Mouse (Mus musculus): Measurements from ENCODE around the gene Pgm2l1.

Gene Pgm2l1

DNA sequence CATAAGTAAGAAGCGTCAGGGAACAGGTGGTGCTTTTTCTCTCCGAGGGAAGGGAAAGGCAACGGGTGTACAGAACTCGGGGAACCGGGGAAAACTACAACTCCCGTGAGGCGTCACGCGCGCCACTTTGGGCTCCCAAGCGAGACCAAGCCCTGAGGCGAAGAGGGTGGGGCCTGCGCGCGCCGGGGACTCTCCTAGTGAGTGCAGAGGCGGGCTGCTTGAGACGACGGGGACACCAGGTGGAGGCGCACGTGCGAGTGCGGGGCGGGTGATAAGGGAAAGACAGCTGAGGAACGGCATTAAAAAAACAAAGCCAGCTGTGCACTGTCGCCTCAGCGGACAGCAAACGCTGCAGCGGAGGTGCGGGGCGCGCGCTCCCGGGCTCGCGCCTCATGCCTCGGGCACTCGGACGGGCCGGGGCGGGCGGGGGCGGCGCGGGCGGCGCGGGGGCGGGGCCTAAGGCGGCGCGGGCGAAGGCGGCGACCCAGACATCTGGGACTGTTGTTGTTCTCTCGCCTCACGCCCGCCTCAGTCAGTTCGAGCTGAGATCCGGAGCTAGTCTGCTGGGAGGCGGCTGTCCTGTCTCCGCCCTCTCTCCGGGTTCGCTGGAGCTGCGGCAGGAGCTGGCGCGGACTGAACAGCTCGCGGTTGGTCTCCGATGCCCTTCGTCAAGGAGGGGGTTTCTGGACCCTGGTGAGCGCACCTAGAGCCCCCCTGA lies at the start of gene Pgm2l1:
Gene Pgm2l1 (plus strand): TSS at position 237 of the 718 bp plus-strand sequence.
- peak; percentile 92 to 98 for DNase-seq (ENCODE audit: low spot score in 2 of 2)

DNA sequence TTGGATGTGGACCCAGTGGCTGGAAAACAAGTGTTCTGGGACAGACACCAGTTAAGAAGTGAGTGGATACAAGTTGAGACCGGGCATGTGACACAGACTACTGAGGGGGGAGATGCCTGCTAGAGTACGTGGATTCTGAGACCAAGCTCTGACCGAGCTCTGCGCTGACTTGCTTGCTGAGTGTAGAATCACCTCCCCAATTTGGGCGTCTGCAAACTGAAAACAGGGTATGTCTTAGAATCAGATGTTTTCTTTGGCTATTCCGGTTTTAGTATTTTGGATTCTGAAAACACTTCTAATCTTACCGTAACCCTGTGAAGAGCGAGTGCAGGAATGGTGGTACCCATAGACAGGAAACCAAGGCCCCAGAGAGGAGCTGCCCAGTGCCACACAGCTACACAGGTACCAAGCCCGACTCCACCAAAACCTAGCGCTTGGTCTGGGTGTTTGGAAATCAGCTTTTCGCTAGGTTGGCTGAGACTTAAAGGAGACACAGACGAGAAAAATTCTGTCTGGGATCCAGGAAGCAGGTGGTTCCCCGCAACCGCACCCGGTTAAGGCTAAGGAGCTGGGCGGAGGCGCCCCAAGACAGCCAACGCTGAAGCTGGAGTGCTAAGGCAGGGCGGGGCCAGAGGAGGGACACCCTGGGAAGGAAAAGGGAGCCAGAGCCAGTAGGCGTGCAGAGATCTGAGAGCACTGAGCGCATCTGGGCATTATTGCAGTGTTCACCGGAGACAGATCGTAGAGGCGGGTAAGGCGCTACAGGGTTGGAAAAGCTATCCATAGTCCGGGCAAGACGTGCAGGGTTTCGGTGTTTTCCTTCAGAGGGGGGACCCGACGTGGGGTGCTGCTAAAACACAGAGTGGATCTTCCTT lies 48.9 kb upstream of the Pgm2l1 start:
- peak in 1 of 2 experiments; percentile 62 for DNase-seq (ENCODE audit: low spot score in 2 of 2)

DNA sequence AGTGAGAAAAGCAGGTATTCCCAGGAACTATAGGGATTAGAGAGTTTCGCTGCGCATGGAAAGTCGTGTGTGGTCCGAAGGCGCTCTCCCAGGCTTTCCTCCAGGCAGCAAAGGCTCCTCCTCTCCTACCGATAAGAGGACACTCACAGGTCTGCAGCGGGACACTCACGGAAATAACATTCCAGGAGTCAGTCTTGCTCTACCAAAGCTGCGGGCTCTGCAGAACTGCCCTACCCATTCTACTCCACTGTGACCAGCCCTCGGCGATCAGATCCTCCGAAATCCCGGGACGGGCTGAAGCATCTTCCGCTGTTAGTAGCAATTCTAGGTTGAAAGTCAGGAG lies 48.3 kb upstream of the Pgm2l1 start:
- DNase-seq (ENCODE audit: low spot score in 2 of 2) = no peak

DNA sequence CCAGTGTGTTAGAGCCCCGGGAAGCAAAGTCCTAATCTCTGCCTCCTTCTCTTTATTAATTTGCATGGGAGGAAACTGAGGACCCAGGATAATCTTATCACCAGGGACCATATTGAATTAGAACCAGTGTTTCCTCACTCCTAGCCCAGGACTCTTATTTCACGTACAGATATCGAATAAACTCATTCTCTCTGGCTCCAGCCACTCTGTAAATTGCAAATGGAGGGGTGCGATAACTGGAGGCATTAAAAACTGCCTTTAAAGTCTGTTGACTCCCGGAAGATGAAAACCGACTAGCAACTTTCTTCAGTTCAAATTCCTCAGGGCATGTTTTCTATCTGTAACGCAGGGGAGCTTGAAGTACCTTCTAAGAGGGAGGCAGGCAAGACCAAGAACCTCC lies 47.8 kb upstream of the Pgm2l1 start:
- no peak for DNase-seq (ENCODE audit: low spot score in 2 of 2)

DNA sequence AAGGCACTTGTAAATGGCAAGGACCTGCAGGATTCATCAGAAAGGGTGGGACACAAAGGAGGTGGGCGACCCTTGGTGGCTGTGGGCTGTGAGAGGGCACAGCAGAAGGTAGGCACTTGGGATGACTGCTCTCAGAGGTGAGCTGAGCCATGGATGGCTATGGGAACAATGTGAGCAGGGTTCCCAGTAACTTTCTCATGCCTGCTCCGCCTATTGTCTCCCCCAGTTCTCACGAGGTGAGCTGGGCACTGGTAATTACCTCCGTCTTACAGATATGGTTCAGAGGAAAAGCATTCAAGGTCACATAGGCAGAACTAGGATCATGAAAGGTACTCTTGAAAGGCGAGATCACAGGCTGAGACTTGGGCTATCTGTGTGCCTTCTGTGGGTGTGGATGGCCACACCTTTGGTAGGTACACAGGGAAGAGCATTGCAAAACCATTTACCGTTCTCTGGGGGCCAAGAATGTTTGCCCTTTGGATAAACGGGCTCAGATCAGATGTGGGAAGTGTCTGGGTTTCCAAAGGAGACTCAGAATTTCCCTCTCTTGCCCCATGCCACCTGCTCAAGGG lies 47.3 kb upstream of the Pgm2l1 start:
- DNase-seq (ENCODE audit: low spot score in 2 of 2) = no peak

DNA sequence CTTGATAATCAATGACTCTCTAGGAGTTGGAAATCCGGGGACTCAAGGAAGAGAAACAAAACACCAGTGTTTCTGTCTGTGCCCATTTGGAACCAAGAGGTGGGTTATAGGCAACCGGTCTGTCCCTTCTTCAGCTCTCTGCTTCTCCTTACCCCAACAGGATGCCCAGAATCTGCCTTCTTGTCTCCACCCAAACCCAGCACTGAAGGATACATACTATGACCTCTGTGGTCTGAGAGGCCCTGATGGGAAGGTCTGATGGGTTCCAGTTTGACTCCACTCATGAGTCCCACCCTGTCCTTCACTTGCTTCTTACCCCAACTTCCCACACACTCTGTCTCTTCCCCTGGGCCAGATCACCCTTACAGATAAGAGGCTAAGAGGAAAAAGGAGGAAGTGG lies 46.0 kb upstream of the Pgm2l1 start:
- no peak for DNase-seq (ENCODE audit: low spot score in 2 of 2)

DNA sequence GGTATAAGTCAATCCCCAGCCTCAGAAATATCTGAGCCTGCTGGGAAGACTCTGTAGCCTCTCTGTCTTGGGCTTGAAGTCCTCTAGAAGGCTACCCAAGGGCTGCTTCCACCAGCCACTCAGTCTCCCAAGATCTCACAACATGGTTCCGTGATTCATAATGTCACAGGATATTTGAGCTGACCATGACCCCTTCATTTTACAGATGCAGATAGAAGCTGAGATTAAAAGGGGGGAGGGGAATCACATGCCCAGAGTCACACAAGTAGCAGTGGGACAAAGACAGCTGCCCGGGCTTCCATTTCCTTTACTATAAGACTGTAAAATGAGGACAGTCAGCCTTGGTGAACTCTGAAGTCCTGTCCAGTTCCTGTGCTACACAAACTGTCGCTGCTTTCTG lies 45.6 kb upstream of the Pgm2l1 start:
- no peak for DNase-seq (ENCODE audit: low spot score in 2 of 2)

DNA sequence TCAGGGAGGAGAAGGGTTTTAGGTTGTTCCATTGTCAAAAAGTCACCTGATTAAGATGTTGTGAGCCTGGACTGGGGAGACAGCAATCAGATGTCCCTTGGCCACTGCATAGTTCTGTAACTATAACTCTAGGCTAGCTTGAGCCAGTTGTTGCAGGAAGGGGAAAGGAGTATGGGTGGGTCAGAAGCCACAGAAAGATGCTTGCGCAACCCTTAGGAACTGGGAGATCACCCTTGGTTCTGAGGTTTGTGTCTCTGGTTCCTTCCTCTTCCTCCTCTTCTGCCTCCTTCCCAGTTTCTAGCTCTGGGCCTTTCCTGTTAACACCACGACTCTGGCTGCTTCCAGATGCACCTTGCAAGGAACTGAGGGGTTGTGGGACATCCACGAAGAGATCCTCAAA lies 44.8 kb upstream of the Pgm2l1 start:
- no peak for DNase-seq (ENCODE audit: low spot score in 2 of 2)

DNA sequence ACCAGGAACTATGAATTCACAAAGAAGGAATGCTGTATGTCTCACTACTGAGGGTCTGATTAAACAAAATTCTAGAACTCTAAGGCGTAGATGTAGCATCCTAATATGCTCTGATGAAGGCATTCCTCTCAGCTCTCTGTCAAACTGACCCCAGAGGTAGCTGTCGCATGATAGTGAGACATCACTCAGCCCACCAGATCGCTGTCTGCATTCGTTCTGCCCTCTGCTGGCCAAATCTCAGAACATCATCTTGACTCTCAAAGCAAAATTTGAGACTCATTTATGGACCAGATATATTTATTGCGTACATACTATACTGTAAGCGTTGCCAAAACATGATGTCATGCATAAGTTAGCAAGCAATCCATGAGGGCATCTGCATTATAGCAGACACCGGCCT lies 39.6 kb upstream of the Pgm2l1 start:
- DNase-seq (ENCODE audit: low spot score in 2 of 2) = peak in 1 of 2 experiments; percentile 47

DNA sequence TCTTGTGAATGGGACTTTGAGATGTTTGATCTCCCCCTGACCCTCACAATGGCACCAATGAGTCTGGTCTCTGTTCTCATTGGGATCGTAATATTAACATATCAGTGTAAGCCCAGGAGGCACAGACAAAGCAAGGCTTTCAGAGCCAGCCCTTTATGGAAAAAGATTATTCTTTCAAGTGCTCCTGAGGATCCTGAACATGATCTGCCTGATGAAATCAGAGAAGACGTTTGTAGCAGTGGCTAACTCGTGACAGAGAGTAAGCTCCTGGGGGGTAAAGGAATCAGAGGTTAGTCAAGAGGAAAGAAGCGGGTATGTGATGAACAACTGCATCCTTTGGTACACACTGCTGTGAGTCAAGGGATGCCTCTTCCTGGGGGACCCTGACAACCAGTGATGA lies 37.0 kb upstream of the Pgm2l1 start:
- DNase-seq (ENCODE audit: low spot score in 2 of 2) = no peak

DNA sequence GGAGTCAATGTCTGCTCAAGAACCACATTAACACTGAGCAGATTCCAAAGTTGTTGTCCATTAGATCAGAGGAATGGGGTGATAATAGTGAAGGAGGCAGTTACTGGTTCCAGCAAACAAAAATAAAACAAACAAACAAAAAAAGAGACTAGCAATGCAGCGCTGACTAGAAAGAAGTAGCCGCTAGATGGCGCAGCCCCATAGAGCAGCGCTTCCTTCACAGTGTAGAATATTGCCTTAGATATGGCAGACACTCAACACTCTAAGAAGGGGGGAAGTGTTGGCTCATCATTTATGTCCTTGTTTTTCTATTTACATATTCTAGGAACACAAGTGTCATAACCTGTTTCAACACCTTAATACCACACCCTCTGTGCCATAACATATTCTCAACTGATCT lies 36.4 kb upstream of the Pgm2l1 start:
- DNase-seq (ENCODE audit: low spot score in 2 of 2) = peak in 1 of 2 experiments; percentile 66

DNA sequence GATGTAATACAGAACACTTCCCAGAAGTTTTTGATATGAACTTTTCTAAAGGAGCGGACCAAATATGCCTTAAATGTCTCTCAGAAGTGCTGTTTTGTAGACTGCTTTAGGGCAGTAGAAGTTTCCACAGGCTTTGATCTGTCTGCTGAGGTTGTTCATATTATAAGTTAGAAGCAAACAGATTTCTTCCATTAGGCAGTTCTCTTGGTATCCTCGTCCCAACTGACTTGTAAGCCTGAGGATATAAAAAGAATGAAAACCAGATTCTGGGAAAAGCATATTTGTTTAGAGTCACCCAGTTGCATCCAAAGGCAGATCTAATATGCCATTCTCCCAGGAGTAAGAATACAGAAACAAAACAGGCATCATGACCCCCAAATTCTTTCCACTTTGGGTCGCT lies 26.0 kb upstream of the Pgm2l1 start:
- DNase-seq (ENCODE audit: low spot score in 2 of 2) = no peak

DNA sequence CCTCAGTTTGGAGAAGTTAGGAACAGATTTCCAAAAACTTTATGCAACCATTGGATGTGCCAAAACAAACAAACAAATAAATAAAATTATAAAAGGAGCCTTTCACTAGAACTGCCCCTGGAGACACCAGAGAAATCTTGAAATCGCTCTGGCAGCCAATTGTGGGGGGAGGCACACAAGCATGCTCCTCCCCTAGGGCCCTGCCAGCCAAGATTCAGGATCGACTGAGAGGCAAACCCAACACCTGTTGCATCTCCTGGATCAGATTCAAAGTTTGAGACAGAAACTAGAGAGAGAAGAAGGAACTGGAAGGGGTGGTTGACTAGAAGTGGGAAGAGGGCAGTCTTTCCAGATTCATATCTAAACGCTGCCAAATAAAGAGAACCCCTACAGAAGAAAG lies 23.6 kb upstream of the Pgm2l1 start:
- no peak for DNase-seq (ENCODE audit: low spot score in 2 of 2)

DNA sequence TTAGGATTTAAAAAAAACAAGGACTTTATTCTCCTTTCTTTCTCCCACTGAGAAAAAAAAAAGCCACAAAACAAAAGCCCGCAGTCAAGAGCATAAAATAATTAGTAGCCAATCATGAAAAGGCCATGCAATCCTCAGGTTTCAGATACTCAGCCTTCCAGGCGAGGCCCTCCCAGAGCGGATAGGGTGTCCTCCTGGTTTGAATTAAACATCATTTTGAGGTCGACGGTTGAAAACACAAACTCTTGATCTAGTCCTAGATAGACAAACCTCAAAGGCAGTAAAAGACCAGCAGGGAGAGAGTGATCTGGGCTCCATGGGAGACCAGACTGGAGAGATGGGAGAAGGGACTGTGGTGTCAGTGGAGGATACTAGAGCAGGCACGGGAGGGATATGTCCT lies 22.3 kb upstream of the Pgm2l1 start:
- no peak for DNase-seq (ENCODE audit: low spot score in 2 of 2)

DNA sequence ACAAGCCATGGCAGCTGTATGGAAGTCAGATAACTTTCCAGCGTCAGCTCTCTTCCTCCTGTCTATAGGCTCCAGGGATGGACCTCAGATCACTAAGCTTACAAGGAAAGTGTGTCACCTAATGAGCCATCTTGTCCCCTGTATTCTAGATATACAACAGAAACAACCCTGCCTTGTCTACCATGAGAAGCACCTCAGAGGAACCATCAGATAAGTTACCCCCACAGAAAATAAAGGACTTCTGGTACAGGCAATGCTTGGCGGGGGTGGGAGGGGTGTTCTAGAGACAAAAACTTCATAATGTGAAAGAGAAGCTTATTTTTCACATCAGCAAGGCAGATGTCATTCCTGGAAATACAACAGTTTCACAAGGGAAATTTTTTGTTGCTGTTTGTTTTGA lies 21.1 kb upstream of the Pgm2l1 start:
- no peak for DNase-seq (ENCODE audit: low spot score in 2 of 2)

DNA sequence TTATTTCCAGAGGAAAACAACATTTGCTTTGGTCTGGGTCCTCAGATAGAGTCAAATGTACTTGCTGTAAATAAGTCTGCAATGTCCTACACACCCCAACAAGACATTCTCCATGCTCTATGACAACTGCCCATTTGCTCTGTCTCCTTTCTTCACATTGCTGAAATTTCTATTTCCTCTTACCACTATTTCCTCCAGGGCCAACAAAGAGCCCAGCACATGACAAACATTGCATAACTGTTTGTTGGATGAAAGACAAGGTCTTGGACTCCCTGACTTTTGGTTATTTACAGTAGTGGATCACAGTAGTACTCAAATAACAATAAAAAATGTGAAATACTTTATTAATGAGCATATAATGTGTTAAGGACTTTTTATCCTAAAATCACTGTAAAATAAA lies 19.3 kb upstream of the Pgm2l1 start:
- no peak for DNase-seq (ENCODE audit: low spot score in 2 of 2)

DNA sequence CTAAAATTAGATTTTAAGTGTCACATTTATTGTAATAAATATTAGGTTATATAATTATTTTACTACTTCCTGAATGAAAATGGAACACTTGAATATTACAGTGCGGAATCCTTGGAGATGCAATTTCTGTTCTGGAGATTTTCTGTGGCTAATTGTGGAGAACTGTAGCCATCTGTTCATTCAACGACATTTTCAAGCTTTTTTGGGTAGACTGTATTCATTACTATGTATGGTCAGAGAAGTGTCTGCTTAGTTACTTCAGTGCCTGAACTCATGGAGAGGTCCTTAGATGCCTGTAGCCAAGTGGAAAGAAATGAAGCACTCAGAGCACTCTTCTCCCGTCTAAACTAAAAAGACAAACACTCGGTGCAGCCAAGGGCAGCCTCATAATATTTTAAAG lies 12.9 kb upstream of the Pgm2l1 start:
- peak in 1 of 2 experiments; percentile 32 for DNase-seq (ENCODE audit: low spot score in 2 of 2)

DNA sequence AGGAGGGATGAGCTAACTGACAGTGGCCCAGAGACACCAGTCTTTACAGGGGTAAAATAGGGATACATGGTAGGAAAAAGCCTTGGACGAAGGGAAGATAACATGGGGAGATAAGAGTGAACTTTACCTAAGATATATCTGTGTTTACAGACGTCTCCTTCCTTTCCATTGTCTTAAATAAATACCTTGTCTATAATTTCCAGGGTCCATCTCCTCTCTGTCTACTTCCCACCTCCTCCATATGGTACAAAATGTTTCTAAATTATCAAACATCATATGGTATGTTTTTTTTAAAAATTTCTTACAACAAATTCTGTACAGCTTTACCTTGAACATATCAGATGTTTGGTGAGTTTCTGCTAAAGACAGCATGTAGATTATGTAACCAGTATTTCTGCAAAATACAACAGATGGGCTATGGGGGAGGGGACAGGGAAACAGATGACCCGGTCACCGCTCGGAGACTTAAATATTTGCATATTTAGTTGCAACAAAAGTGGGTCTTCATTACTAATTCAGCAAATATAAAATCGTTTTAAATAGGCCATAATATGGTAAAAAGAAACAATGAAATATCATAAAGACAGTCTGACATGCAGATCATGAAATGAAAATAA lies 12.0 kb upstream of the Pgm2l1 start:
- no peak for DNase-seq (ENCODE audit: low spot score in 2 of 2)

DNA sequence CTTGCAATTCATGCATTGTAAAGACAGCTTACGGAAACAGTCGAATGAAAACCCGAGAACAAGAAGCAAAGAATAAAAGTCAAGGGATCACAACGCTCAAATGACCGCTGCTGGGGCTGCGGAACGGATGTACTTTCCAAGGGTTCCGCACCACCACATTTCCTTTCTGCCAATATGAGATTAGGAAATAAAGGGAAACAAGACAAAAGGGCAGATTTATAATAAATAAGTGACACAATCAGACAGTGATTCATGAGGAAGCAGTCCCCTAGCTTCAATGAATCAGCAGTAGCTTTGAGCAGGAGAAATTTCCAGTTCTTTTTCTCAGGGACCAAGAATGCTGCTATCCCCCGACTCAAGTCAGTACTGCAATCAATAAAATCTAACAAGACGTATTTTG lies 11.2 kb upstream of the Pgm2l1 start:
- peak in 1 of 2 experiments; percentile 11 for DNase-seq (ENCODE audit: low spot score in 2 of 2)

DNA sequence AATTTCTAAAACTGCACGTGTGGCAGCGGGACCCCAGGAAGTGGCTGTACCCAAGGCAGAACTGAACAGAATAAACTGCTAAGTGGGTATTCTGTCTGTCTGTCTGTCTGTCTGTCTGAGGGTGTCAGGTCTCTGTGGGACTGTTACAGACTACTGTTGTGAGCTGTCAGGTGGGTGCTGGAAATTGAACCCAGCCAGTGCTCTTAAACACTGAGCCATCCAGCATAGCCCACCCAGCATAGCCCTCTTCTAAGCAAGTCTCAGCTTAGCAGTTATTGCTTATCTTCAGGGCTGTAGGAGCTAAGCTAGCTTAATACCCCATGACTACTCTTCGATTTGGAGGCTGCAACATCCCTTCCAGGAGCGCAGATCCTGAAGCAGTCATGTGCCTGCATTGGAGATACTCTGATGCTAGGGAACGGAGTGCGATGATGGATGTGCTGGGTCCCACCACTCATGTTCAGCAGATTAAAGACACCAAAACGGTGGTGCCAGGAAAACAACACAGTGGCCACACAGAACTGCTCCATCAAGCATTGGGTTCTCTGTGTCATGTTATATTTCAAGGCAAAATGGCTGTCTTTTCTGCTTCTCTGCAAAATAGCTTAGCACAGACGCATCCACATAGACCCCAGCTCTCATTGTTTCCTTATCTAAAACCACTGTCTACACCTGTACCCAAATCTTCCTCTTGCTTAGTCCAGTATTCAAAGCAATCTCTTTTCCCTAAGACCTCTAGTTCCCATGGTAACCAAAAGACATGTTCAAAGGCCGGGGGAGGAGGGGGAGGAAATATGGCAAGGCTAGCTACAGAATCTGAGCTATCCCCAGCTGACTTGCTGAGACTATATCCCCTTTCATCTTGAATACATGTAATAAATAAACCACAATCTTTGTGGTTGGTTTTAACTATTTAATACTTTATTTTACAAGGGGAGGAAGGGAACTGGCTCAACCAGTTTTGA lies 10.3 kb upstream of the Pgm2l1 start:
- peak in 1 of 2 experiments; percentile 31 for DNase-seq (ENCODE audit: low spot score in 2 of 2)

DNA sequence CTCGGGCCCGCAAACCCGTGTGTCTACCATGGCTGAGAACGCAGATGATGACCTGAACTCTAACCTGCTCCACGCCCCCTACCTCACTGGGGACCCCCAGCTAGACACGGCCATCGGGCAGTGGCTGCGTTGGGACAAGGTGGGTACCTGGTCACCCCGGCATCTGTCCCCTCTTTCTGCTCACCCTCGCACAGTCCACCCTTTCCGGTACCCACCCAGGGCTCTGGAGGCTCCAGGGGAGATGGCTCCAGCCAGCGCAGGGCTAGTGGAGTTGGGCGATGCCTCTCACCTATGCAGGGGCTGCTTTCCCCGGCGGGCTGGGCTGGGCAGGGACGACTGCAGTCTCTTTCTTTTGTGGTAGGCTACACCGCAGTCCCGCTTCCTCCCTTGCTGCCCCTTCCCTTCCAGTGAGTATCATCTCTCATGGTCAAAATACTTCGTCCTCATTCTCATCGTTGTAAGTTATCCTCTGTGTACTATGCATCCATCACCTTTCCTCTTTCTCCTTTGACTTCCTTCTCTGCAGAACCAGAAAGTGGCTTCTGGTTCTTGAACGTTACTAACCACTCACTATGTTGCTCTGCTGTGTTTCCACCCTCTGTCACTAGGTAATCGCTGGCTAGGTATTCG lies 817 bp downstream of the Pgm2l1 start:
- peak in 1 of 2 experiments; percentile 21 for DNase-seq (ENCODE audit: low spot score in 2 of 2)

Measured in left cerebral cortex, adult 9 months (tissue).